Mouse (Mus musculus) bone marrow macrophage, adult 2 months (primary cell): ENCODE data around the gene Qsox2. TPM values are rescaled to one million over a fixed set of nuclear protein-coding genes. Genes with fewer than 3 reads are reported as not detected.

ENCODE experiments used
- H3K27ac ChIP-seq: 2 replicates; pipeline ENCODE4 v1.5.1; 2012; ENCODE audit warnings: low read depth, low read length; ENCODE audit not compliant: insufficient read depth
- H3K4me1 ChIP-seq: 2 replicates; pipeline ENCODE4 v1.6.1; 2012; ENCODE audit warnings: low read length; ENCODE audit not compliant: control insufficient read depth, insufficient read depth
- H3K4me3 ChIP-seq: 2 replicates; pipeline ENCODE4 v1.5.1; 2012; ENCODE audit warnings: mild to moderate bottlenecking, low read length, moderate library complexity; ENCODE audit not compliant: insufficient read depth
- CTCF ChIP-seq: IDR thresholded peaks from 2 replicates; pipeline ENCODE4 v1.5.1; 2012; ENCODE audit warnings: low read depth, mild to moderate bottlenecking, low read length, moderate library complexity
- POLR2A ChIP-seq: IDR thresholded peaks from 2 replicates; pipeline ENCODE4 v1.6.1; 2012; ENCODE audit warnings: mild to moderate bottlenecking, low read depth, low read length, borderline replicate concordance
- polyA plus RNA-seq: library from polyadenylated mRNA; stranded (reverse); fragments of >200 nt; gene quantifications from 2 replicates; pipeline ENCODE4 v1.2.4, GENCODE M21; 2012; ENCODE audit not compliant: missing spikeins, insufficient read depth, insufficient read length

Qsox2 gene
- 4.2 and 5.6 TPM in 2 replicates for polyA plus RNA-seq

DNA sequence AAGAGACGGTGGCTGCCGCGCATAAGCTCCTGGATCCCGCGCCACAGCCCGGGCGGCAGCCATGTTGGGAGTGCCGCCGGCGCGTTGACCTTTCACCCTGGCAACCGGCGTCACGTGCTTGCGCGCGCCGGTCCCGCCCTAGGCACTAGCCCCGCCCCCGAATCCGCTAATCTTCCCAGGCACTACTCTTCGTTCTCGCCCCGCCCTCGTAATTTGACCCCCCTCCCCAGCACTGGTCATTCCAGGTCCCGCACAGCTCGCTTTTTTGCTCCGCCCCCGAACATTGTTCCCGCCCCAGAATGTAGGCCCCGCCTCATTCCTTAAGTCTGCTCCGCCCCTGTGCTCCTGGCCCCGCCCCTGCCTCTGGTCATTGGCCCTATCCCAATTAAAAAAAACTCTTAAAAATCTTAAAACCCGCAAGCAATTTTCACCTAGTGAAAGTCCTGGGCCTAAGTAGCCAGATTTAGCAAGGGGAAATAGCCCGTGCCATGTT is at the start of gene Qsox2:
Qsox2 (minus strand) TSS at position 236 of the 493 bp plus-strand sequence.
- TF ChIP-seq CTCF (no peak), POLR2A (no peak)
- Histone ChIP-seq H3K4me3 (peak within 1 kb of the TSS; percentile 78), H3K27ac (no peak within 1 kb of the TSS), H3K4me1 (peaks cover 17% of the 10 kb centered on the region)

DNA sequence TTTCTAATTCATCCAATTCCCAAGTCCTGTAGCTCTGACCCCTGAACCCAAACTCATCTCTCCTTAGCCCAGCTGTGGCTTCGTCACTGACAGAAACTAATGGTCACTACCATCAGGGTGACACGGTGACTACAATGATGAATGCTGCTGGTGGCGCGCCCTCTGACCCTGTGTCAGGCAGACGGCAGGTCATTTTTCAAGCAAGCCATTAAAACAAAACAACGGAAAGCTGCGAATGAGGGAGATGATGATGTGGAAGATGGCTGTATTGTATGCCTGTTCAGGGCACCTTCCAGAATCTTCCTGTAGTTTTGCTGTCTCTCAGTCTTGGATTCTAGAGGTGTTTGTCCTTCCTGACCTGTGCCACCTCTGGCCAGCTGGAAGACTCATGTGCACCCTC is 49.1 kb upstream of the Qsox2 start:
- H3K4me3 ChIP-seq, result no peak overlapping the region
- TF ChIP-seq CTCF (no peak), POLR2A (no peak)
- peaks cover 13% of the 10 kb centered on the region for H3K4me1 ChIP-seq
- no peak overlapping the region for H3K27ac ChIP-seq

DNA sequence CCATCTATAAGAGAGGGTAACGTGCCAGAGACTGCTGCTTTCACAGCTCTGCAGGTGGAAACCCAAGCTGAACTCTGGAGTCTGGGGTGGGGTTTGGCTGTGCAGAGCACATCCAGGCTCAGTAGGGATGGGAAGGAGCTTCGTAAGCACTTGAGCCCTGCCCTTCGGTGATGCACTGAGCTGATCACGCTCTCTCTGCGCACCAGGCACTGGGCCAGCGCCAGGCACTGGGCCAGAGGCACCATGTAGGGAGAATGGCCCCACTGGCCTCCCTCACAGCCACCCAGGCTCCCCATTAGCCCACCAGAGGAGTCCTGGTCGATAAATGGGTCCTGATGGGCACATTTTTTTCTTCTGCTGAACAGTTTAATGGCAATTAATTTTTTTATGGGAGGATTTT is 48.5 kb upstream of the Qsox2 start:
- H3K4me3 ChIP-seq, result no peak overlapping the region
- H3K4me1 ChIP-seq, result peaks cover 13% of the 10 kb centered on the region
- H3K27ac ChIP-seq, result no peak overlapping the region
- no peak for TF ChIP-seq POLR2A
- TF ChIP-seq CTCF, result no peak

DNA sequence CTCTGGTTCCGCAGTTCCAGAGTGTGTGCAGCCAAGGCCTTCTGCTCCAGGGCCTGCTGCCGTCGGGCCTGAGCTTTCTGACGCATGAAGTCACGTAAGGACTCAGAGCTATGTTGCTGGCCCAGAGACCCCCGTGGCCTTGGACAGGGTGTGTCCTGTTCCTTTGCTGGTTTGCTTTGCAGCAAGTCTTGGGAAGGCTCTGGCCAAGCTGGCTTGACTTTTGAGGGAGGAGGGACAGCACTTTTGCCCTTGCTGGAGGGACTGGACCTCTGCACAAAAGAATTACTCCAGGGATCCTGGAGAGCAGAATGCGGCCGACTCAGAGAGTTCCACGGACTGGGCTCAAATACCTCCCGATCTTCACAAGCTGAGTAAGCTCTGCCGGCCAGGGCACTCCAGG is 43.3 kb upstream of the Qsox2 start:
- Histone ChIP-seq H3K4me1 (peaks cover 6% of the 10 kb centered on the region), H3K27ac (no peak overlapping the region)
- TF ChIP-seq POLR2A (no peak), CTCF (no peak)

DNA sequence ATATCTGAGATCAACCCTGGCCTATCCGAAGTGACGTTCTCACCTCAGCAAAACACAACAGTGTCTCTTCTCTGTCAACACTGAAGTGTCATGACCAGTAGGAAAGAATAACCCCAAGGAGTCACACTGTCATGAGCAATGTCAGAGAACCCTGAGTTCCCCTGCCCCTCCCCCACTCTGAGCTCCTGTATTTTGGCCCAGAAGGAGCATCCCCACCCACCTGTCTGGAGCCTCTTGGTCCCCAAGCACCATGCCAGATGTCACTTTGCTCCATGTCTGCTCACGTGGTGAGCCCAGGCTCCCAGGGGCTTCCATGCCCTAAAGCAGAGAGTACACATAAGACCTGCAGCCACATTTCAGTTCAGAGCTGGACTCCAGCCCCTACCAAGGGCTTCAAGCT is 42.4 kb upstream of the Qsox2 start:
- no peak overlapping the region for H3K4me3 ChIP-seq
- H3K4me1 ChIP-seq, result peaks cover 6% of the 10 kb centered on the region
- no peak overlapping the region for H3K27ac ChIP-seq
- no peak for TF ChIP-seq CTCF
- TF ChIP-seq POLR2A, result no peak

More for the DNA sequence above, 43.3 kb upstream of the Qsox2 start:
- no peak overlapping the region for H3K4me3 ChIP-seq

DNA sequence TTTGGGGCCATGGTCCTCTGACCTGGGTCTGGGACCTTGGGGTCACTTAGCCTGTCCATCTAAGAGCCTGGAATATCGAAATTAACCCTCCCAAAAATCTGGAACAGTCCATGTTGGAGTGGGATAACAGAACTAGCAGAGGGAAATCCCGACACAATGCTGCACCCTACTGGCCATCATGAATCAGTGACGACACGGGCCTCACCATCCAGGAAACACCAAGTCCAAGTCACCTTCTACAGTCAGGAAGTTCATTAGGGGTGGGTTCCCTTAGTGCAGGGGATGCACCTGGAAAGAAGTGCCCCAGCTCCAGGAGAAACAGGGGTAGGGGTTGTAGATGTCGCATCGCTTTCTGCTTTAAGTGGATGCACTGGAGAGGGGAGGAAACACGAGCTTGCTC is 36.3 kb upstream of the Qsox2 start:
- Histone ChIP-seq H3K27ac (no peak overlapping the region), H3K4me1 (no peaks in the 10 kb centered on the region), H3K4me3 (no peak overlapping the region)
- TF ChIP-seq CTCF (peak; percentile 83), POLR2A (no peak)

DNA sequence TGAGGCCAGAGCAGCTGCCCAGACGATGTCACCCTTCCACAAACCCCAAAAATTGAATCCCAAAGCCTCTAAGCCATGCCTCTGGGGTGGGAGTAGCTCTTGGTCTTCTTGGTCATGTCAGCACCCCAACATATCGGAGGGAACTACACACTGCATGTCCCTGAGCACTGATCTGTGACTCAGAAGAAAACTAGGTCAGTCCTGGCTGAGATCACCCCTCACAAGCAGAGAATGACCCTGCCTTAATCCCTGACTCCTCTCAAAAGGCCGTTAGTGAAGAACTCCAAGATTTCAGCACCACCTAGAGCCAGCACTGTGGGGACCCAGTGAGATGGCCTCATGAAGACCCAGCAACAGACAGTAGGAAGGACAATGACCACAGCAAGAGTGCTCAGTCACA is 30.9 kb upstream of the Qsox2 start:
- H3K4me3 ChIP-seq, result no peak overlapping the region
- TF ChIP-seq POLR2A (no peak), CTCF (no peak)

DNA sequence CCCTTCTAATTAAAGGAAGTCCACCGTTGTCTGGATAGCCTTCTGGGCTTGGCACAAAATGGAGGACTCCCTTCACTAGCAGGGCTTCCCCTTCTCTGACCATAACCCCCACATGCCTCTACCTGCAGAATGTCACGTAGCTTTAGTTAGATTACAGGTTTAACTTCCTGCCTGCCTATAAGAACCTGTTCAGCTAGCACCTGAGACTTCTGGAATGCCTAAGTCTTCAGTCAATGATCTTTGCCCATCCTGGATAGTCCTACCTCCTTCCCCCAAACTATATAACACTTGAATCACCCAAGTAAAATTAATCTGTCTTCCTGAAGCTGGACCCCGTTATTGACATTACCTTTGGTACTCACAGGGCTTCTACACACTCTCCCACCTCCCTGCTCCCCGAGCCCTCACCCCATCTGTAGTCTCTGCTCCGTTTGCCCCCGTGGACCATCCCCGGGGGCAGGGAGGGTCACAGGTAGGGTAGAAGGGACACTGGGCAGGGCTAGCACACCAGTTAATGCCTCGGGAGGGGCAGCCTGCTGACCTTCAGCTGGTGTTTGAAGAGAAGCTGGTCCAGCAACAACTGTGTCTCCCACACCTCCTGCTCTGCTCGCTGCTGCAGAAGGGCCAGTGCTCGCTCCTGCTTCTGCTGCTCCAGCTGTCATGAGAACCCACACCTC is 28.9 kb upstream of the Qsox2 start:
- no peak for TF ChIP-seq CTCF
- Histone ChIP-seq H3K27ac (no peak overlapping the region), H3K4me1 (no peaks in the 10 kb centered on the region), H3K4me3 (no peak overlapping the region)

More for the DNA sequence above, 30.9 kb upstream of the Qsox2 start:
- Histone ChIP-seq H3K27ac (no peak overlapping the region), H3K4me1 (no peaks in the 10 kb centered on the region)

DNA sequence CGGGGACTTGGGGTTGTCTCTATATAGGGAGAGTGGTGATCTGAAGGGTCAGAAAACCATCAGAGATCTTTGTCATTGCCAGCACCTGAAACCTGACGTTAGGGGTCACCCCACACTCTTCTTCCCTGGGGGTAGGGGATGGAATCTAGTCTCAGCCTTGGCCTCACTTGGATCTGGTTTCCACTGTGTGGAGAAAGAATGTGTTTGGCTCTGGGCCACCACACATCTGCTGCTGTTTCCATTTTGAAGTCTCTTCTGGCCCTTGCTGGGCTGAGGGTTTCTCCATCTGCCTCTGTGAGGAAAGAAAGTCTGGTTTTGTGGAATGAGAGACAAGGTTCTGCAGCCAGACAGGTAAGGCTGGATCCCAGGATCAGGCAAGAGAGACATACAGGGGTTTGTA is 27.8 kb upstream of the Qsox2 start:
- Histone ChIP-seq H3K27ac (no peak overlapping the region), H3K4me3 (no peak overlapping the region), H3K4me1 (no peaks in the 10 kb centered on the region)
- no peak for TF ChIP-seq POLR2A
- no peak for TF ChIP-seq CTCF

DNA sequence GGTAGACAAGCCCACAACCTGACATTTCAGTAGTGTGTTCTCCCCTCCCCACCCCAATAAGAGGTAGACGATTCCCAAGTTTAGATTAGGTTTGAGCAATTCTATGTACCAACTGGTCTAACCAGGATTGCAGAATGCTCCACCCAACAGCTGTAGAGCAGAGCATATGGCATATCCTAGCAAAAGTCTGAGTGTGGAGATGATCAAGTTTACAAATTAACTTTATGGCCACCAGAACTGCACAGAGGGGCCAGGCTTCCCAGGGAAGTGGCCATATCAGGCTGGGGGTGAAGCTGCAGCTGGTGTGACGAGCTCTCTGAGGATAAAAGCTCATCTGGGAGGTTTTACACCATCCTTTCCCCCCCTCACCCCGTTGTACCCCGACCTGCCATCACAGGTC is 27.3 kb upstream of the Qsox2 start:
- TF ChIP-seq CTCF, result no peak
- Histone ChIP-seq H3K4me1 (no peaks in the 10 kb centered on the region), H3K4me3 (no peak overlapping the region)

More for the DNA sequence above, 27.3 kb upstream of the Qsox2 start:
- H3K27ac ChIP-seq, result no peak overlapping the region
